ENCODE assay signal across 10 mouse cellular contexts in the genomic region with DNA sequence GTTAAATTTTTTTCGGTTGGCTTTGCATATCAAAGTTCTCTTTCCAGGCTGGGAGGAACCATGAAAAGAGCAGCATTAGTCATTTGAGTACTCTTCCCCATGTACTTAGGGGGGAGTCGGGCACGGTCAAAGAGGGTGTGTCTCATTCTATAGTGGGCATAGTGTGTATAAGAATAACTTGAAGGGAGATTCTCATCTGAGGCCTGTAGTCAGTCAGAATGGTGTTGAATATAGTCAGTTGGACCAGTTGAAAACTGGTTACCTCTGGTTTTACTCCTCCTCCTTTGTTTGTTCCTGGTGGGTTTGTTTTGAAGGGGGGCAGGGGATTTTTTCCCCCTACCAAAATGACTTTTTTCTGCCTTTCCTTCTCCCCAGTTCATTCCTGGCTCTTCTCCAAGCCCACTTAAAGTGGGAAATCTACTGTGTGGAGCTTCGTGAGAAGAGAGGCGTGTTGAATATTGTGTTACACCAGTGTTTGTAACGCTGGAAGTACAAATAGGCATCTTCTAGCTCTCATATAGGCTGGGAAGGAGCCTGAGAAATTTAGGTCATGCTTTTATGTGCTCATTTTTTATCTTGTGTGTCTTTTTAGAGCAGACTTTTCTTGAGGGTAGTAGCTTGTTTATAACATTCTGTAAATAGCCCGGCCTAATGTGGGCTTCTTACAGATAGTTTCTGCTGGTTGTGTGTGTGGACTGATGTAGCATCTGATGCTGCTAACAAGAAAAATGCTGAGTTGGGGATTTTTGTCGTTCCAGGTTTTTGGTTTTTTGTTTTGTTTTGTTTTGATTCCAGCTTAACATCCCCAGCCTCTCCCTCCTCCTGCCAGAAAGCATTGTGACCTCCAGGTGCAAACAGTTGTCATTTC.
DNase-seq lines count a peak whose midpoint lies in the region; ATAC-seq and TF ChIP-seq lines count a peak whose summit lies in the region.
"Had no signal": no experiment of that assay in that cellular context is flagged by ENCODE, and none has a peak within 500 bp of the region (broad histone marks: within the 10 kb centered on the region; RNA-seq: fewer than 3 reads in every experiment).

No protein-coding gene starts in this region.

- DNase-seq in cerebellum, adult 8-10 months = peak; percentile 21
- DNase-seq in cerebellum, adult 11 months = no peak
- no peak for DNase-seq in heart, postnatal 0 days (ENCODE audit: low spot score)
- DNase-seq in heart, postnatal 25 days (ENCODE audit: low spot score) = no peak
- no peak for DNase-seq in neural tube, embryonic 10.5 days (ENCODE audit: extremely low spot score, low spot score)
- no peak for DNase-seq in stomach, postnatal 0 days (ENCODE audit: low spot score)
- DNase-seq in yolk sac, embryonic 10.5 days (ENCODE audit: low spot score) = no peak
- DNase-seq: thymus, postnatal 36 days had no signal

- peak overlapping the region; percentile 17; the same call in 1 of the 2 replicates for H3K27ac ChIP-seq in heart, postnatal 0 days (ENCODE audit: low read depth)
- peak overlapping the region; percentile 23; the same call in 1 of the 2 replicates for H3K27ac ChIP-seq in neural tube, embryonic 13.5 days (replicated peaks)
- 0 out of 2 replicates have a peak overlapping the region, but pooled peaks have one; percentile 35 for H3K27ac ChIP-seq in stomach, postnatal 0 days (replicated peaks)
- H3K27ac ChIP-seq: midbrain, embryonic 10.5 days had no signal

- no peak for ATAC-seq in heart, postnatal 0 days (ENCODE audit: insufficient read depth, low read depth)
- ATAC-seq in neural tube, embryonic 13.5 days (ENCODE audit: low read depth) = no peak
- no peak for ATAC-seq in stomach, postnatal 0 days (ENCODE audit: low FRiP score, low TSS enrichment)

- H3K9me3 ChIP-seq in heart, postnatal 0 days (replicated peaks; ENCODE audit: control insufficient read depth, low read length) = no peaks in the 10 kb centered on the region
- H3K9me3 ChIP-seq in neural tube, embryonic 13.5 days = no peaks in the 10 kb centered on the region
- no peaks in the 10 kb centered on the region for H3K9me3 ChIP-seq in stomach, postnatal 0 days (ENCODE audit: control insufficient read depth, low read length)
- H3K9me3 ChIP-seq: midbrain, embryonic 10.5 days had no signal

- 51% methylated on average over 8 of the region's 8 CpGs for WGBS in heart, postnatal 0 days
- WGBS in neural tube, embryonic 13.5 days = 82% methylated on average over 8 of the region's 8 CpGs
- 43% methylated on average over 8 of the region's 8 CpGs for WGBS in stomach, postnatal 0 days

- H3K4me1 ChIP-seq in heart, postnatal 0 days (ENCODE audit: control insufficient read depth, insufficient read depth) = peaks cover 33% of the 10 kb centered on the region
- peaks cover 33% of the 10 kb centered on the region for H3K4me1 ChIP-seq in neural tube, embryonic 13.5 days (replicated peaks)
- H3K4me1 ChIP-seq in stomach, postnatal 0 days (replicated peaks; ENCODE audit: control insufficient read depth, insufficient read depth) = peaks cover 12% of the 10 kb centered on the region

- no peak overlapping the region for H3K9ac ChIP-seq in heart, postnatal 0 days (replicated peaks; ENCODE audit: low read depth, low read length)
- H3K9ac ChIP-seq in neural tube, embryonic 13.5 days = no peak overlapping the region
- H3K9ac ChIP-seq in stomach, postnatal 0 days (ENCODE audit: low read length) = no peak overlapping the region

- no peak overlapping the region for H3K4me3 ChIP-seq in heart, postnatal 0 days (ENCODE audit: low read depth, low read length)
- H3K4me3 ChIP-seq in neural tube, embryonic 13.5 days = no peak overlapping the region
- no peak overlapping the region for H3K4me3 ChIP-seq in stomach, postnatal 0 days (ENCODE audit: low read depth, low read length)
- H3K4me3 ChIP-seq: midbrain, embryonic 10.5 days had no signal

- H3K4me2 ChIP-seq in heart, postnatal 0 days (ENCODE audit: low read depth, low read length) = no peak overlapping the region
- no peak overlapping the region for H3K4me2 ChIP-seq in neural tube, embryonic 13.5 days
- no peak overlapping the region for H3K4me2 ChIP-seq in stomach, postnatal 0 days (replicated peaks; ENCODE audit: low read depth)

- intact Hi-C loops in heart, postnatal 25 days (cut with DNase I) = no loop called here

- TF ChIP-seq CTCF in heart, postnatal 0 days (IDR thresholded peaks at IDR 0.05; ENCODE audit: low read depth) = no peak
- TF ChIP-seq CTCF in stomach, postnatal 0 days (IDR thresholded peaks at IDR 0.05; ENCODE audit: low read depth) = no peak

- 0 out of 2 replicates have a peak, but pooled peaks cover 8% of the 10 kb centered on the region for H3K36me3 ChIP-seq in heart, postnatal 0 days (replicated peaks; ENCODE audit: control insufficient read depth, insufficient read depth, low read length)
- no peaks in the 10 kb centered on the region; the same call in 1 of the 2 replicates for H3K36me3 ChIP-seq in neural tube, embryonic 13.5 days
- H3K36me3 ChIP-seq in stomach, postnatal 0 days (ENCODE audit: control insufficient read depth, insufficient read depth, low read length) = no peaks in the 10 kb centered on the region

- TF ChIP-seq EP300 in heart, postnatal 0 days (IDR thresholded peaks at IDR 0.05; ENCODE audit: low read depth) = no peak
- no peak for TF ChIP-seq EP300 in stomach, postnatal 0 days (optimal IDR thresholded peaks at IDR 0.05)

- no peaks in the 10 kb centered on the region for H3K27me3 ChIP-seq in heart, postnatal 0 days (ENCODE audit: control insufficient read depth, insufficient read depth, low read length)
- H3K27me3 ChIP-seq in neural tube, embryonic 13.5 days = no peaks in the 10 kb centered on the region
- no peaks in the 10 kb centered on the region for H3K27me3 ChIP-seq in stomach, postnatal 0 days (ENCODE audit: control insufficient read depth, insufficient read depth, low read length)
